Mouse (Mus musculus) retina, postnatal 1 day (tissue): ENCODE measurements at regions not wholly inside any gene's neighbourhood (a gene's known extent, or its start where the extent isn't known, plus 50 kb on each side); places are given as distances from the start of the nearest gene placed in this dataset.
A peak's percentile ranks its signal among the peaks of the same experiment; 100 is the strongest.

Experiments used
- DNase-seq: peaks from one replicate; pipeline ENCODE4 v3.0.0-alpha.2; 2012

- no peak for DNase-seq
Observed at GRCm38 (mm10) chr2:51448121-51448520, 179.2 kb upstream of the Tas2r134 start.

GRCm38 (mm10) chr2:51447616-51448015 is 179.7 kb upstream of the Tas2r134 start:
- no peak for DNase-seq

GRCm38 (mm10) chr2:51444386-51445080 is 182.8 kb upstream of the Tas2r134 start:
- DNase-seq = peak; percentile 48

- DNase-seq = no peak
Observed at GRCm38 (mm10) chr2:51443946-51444345, 183.4 kb upstream of the Tas2r134 start.

- no peak for DNase-seq
Observed at GRCm38 (mm10) chr2:51439047-51439446, 188.3 kb upstream of the Tas2r134 start.

DNA sequence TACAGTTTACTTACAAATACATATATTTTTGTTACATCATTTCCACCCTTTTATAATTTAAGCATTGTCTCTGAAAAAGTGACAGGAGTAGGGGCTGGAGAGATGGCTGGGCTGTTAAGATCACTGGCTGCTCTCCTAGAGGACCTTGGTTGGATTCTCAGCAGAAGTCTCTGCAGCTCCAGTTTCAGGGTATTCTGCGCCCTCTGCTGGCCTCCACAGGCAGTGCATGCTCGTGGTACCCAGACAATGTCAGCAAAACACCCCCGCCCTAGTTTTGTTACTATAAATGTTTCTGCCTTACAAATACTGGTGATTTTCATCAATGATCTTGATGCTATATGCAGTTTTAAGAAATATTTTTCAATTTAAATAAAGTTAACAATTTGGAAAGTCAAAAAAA is 190.7 kb upstream of the Tas2r134 start:
- DNase-seq = peak; percentile 28

DNA sequence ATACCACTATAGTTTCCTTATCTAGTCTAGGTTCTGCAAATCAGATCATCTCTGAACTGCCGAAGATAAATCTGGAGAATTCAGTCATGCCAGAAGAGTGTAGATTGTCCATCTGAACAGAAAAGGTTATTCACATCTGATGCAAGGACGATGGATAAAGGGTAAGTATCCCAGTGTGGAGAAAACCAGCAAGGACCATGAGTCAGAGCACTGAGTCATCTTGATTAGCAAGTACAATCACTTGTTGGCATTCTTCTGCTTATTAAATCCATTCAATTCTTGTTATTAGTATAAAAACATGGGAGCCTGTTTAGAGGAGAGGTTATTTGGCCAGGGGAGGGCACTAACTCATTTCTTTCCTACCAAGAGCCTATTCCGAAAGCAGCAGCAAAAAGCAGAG is 195.7 kb upstream of the Tas2r134 start:
- no peak for DNase-seq

DNA sequence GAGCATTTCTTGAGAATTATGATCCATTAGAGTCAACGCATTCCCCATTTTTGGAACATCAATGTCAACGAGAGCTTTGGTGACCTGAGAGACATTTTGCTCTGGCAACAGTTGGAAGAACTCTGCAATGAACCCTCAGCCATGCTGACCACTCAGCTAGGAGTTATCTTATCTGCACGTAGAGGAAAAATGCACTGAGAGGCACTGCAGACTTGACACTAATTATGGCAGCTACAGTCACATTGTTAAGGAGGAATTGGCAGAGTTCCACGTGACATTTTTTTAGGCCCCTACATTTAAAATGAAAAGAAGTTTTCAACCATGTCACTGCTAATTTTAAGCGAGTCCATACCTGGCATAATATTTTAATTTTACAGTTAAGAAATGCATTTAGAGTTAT is 197.6 kb upstream of the Tas2r134 start:
- no peak for DNase-seq

- peak; percentile 34 for DNase-seq
Observed at GRCm38 (mm10) chr2:51422442-51422841, 204.9 kb upstream of the Tas2r134 start.

GRCm38 (mm10) chr2:51417908-51418690 is 209.2 kb upstream of the Tas2r134 start:
- DNase-seq = peak; percentile 22

- no peak for DNase-seq
Observed at GRCm38 (mm10) chr2:51388390-51388789, 238.9 kb upstream of the Tas2r134 start.

DNA sequence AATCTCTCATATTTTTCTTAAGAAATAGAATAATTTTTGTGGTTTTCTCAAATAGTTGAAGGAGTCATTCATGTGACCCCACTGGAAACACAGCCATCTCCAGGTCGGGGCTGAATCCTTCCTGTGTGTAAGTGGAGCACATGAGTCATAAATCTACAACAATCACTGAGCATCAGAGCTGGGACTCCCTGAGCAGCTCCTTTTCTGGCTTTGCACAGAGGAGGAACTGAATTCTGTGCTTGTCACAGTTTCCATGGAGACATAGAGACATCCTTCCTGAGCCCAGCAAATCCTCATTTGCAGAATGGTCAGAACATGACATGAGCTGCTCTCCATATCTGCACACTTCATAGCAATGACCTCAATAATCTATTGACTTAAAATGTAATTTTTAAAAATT is 238.2 kb upstream of the Rnd3 start:
- no peak for DNase-seq

DNA sequence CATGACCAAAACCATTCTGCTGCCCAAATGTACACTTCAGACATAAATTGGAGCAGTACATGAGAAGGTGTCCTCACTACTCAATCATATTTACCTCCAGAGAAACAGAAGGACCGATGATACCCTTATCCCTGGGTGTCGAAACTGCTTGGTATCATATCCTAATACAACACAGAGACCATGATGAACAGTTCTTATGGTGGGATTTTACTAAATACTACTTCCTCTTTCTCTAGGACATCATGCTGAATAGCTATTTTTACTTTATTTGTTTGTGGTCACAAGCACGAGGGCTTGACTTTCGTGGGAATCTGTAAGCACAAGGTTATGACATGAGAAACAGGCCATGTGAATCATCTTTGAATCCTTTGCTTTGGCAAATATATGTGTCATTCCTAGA is 227.7 kb upstream of the Rnd3 start:
- DNase-seq = no peak

DNA sequence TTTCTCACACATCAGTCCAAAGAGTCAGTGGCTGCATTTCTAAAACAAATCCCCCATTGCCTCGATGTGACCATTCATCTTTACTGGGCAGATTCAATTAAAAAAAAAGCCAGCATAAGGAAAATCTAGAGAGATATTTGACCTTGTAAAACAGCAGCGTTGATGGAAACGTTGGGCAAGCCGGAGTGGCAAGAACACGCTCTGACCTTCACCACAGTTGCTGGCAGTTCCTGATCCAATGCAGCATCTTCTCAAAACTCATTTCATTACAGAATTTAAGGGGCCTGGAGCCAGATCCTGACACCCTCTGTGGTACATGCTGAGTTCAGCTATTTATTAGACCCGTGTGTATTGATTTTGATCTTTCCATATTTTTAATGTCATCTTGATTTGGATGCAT is 225.7 kb upstream of the Rnd3 start:
- no peak for DNase-seq

- DNase-seq = no peak
Observed at GRCm38 (mm10) chr2:51372771-51373170, 223.9 kb upstream of the Rnd3 start.

- DNase-seq = no peak
Observed at GRCm38 (mm10) chr2:51362825-51363616, 214.1 kb upstream of the Rnd3 start.

GRCm38 (mm10) chr2:51355281-51355680 is 206.4 kb upstream of the Rnd3 start:
- DNase-seq = no peak

GRCm38 (mm10) chr2:51354800-51355199 is 205.9 kb upstream of the Rnd3 start:
- DNase-seq = no peak

GRCm38 (mm10) chr2:51349614-51350013 is 200.7 kb upstream of the Rnd3 start:
- no peak for DNase-seq

- no peak for DNase-seq
Observed at GRCm38 (mm10) chr2:51348774-51349173, 199.9 kb upstream of the Rnd3 start.

GRCm38 (mm10) chr2:51347086-51347485 is 198.2 kb upstream of the Rnd3 start:
- DNase-seq = no peak

DNA sequence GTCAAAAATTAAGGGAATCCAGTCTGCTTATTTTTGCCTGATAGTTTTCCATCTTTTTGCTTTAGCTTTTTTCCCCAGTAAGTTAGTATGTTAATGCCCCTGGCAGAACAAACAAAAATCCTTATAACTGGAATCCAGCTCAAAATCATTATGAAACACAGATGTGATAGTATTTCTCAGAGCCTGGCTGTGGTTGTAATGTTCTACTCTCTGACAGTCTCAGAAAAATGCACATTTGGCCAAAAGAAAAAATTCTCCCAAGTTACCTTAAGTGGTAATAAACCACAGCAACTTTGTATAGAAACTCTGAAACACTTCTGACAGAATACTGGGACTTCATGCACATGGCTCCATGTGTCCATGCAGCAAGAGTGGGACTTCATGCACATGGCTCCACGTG is 193.5 kb upstream of the Rnd3 start:
- DNase-seq = no peak

DNA sequence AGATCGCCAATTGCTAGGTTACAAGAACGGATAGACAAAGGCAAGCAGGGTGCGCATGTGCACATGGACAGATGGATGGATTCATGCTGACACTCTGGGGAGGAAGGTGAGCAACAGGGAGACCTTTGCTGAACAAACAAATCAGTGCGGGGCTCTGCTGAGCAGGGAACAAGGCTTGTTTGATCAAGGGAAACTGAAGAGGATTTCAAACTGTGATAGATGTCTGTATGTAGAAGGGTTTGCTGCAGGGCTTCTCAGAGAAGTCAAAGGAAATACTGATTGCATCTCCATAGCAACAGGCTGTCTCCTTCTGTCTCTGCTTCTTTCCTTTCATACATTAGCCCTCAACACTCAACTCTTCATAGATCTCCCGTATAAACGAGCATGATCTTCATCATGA is 185.5 kb upstream of the Rnd3 start:
- no peak for DNase-seq

DNA sequence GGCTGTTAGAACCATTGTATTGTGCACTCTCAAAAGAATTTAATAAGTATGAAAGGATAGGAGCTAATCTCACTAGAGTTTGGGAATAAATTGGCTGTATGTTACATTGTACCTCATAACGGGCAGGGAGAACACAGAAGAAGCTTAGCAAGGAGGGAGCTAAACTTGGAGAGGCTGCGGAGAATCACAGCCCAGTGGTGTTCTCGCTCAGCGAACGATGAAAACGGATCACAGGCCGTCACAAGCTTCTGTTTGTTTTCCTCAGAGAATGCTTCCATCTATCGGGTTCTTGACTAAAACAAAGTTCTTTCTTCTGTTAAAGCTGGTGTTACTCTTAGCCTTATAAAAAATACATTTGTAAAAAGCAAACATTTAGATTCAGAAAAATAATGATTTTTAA is 178.2 kb upstream of the Rnd3 start:
- no peak for DNase-seq
